Mouse (Mus musculus) retina, postnatal 7 days (tissue): Measurements from ENCODE around the gene Tom1l1.
"Not testable (repeated sequence)": the region's sequence is repeated elsewhere in the genome, so short reads cannot be mapped to it uniquely, and the experiment has no call there.

Experiments used
- DNase-seq: peaks from one replicate; pipeline ENCODE4 v3.0.0-alpha.2; 2012; ENCODE audit warnings: low read depth, low spot score

The Tom1l1 gene

GRCm38 (mm10) chr11:90687460-90688416, at the start of gene Tom1l1:
TSS of gene Tom1l1 (minus strand) at chr11:90688366.
- DNase-seq, result no peak

GRCm38 (mm10) chr11:90733575-90733974, 45.4 kb upstream of the Tom1l1 start:
- no peak for DNase-seq

- DNase-seq, result no peak
Observed at GRCm38 (mm10) chr11:90727354-90728125, 39.4 kb upstream of the Tom1l1 start.

GRCm38 (mm10) chr11:90726730-90727129, 38.6 kb upstream of the Tom1l1 start:
- DNase-seq, result no peak

GRCm38 (mm10) chr11:90722304-90722703, 34.1 kb upstream of the Tom1l1 start:
- no peak for DNase-seq

- DNase-seq, result no peak
Observed at GRCm38 (mm10) chr11:90717719-90718118, 29.6 kb upstream of the Tom1l1 start.

GRCm38 (mm10) chr11:90711596-90711995, 23.4 kb upstream of the Tom1l1 start:
- DNase-seq, result no peak

GRCm38 (mm10) chr11:90707134-90707533, 19.0 kb upstream of the Tom1l1 start:
- not testable (repeated sequence) for DNase-seq

- peak; percentile 69 for DNase-seq
Observed at GRCm38 (mm10) chr11:90697480-90698240, 9.5 kb upstream of the Tom1l1 start.

- DNase-seq, result no peak
Observed at GRCm38 (mm10) chr11:90695811-90696210, 7.6 kb upstream of the Tom1l1 start.

- no peak for DNase-seq
Observed at GRCm38 (mm10) chr11:90694206-90694605, 6.0 kb upstream of the Tom1l1 start.

- no peak for DNase-seq
Observed at GRCm38 (mm10) chr11:90690361-90690760, 2.2 kb upstream of the Tom1l1 start.

GRCm38 (mm10) chr11:90687040-90687439, 1.1 kb downstream of the Tom1l1 start:
- DNase-seq, result no peak

GRCm38 (mm10) chr11:90686287-90687025, 1.7 kb downstream of the Tom1l1 start:
- no peak for DNase-seq

GRCm38 (mm10) chr11:90685196-90685595, 3.0 kb downstream of the Tom1l1 start:
- no peak for DNase-seq

GRCm38 (mm10) chr11:90684765-90685164, 3.4 kb downstream of the Tom1l1 start:
- DNase-seq, result no peak

GRCm38 (mm10) chr11:90681171-90681570, 7.0 kb downstream of the Tom1l1 start:
- no peak for DNase-seq

- no peak for DNase-seq
Observed at GRCm38 (mm10) chr11:90678582-90678981, 9.6 kb downstream of the Tom1l1 start.

- no peak for DNase-seq
Observed at GRCm38 (mm10) chr11:90677771-90678288, 10.3 kb downstream of the Tom1l1 start.

GRCm38 (mm10) chr11:90677027-90677426, 11.1 kb downstream of the Tom1l1 start:
- no peak for DNase-seq
